In the genomic region with DNA sequence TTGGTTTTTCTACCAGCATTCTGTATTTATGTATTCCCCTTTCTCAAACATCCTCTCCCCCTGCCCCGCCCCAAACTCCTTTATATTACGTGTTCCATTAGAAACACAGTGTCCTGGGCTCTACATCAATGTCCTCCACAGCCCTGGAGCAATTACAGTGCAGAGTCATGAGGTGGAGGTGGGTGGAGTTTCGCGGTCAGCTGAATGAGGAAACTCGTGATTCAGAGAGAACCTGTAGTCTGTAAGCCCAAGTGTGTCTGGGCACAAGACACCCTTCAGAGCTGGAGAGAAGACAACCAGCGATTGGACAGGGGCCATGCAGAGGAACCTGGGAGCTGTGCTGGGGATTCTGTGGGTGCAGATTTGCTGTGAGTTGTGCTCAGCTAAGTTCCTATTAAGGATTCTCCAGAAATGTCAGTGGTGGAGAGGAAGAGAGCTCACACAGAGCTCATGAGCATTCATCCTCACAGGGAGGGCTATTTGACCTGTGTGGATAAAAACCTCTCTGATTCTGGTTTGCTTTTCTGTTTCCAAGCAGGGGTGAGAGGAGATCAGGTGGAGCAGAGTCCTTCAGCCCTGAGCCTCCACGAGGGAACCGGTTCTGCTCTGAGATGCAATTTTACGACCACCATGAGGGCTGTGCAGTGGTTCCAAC, we compare ENCODE assay signal across 8 mouse cellular contexts.
DNase-seq lines count a peak whose midpoint lies in the region; ATAC-seq and TF ChIP-seq lines count a peak whose summit lies in the region.
"Not testable (repeated sequence)": the region's sequence is repeated elsewhere in the genome, so short reads cannot be mapped to it uniquely, and the experiment has no call there.

No protein-coding gene starts in this region.

- in situ Hi-C loops in CH12.LX (cut with MboI; ENCODE audit: low pct_ligation_motif_present, low pct_unique_long_range_greater_than_20kb, low sequenced_read_pairs): not testable (repeated sequence)

- dilution Hi-C loops in CH12.LX (cut with MboI; ENCODE audit: extremely low pct_ligation_motif_present, extremely low pct_unique_long_range_greater_than_20kb, low sequenced_read_pairs): not testable (repeated sequence)

- not testable (repeated sequence) for TF ChIP-seq CTCF in CH12.LX (conservative IDR thresholded peaks at IDR 0.05 in 1 of 2, IDR thresholded peaks at IDR 0.05 in 1 of 2; ENCODE audit: low read depth in 2 of 2, low read length in 2 of 2); thymus, adult 2 months (IDR thresholded peaks at IDR 0.05; ENCODE audit: borderline replicate concordance, control insufficient read depth, extremely low read depth, insufficient read depth, low read length, poor library complexity)

- H3K9me3 ChIP-seq in CH12.LX (replicated peaks; ENCODE audit: low read length): not testable (repeated sequence)

- ATAC-seq in hematopoietic stem cell, adult 5-6 weeks (replicated peaks in 1 of 2; ENCODE audit: insufficient read depth in 1 of 2, low FRiP score in 2 of 2, low TSS enrichment in 1 of 2, low read depth in 1 of 2, poor library complexity in 2 of 2, severe bottlenecking in 2 of 2): peak; percentile 87 to 96
- ATAC-seq in megakaryocyte, adult 5-6 weeks (ENCODE audit: poor library complexity, severe bottlenecking): peak; percentile 93

- H3K27me3 ChIP-seq in CH12.LX (replicated peaks); thymus, adult 2 months (ENCODE audit: control insufficient read depth, insufficient read depth, low read length): not testable (repeated sequence)

- not testable (repeated sequence) for TF ChIP-seq POLR2A in CH12.LX (IDR thresholded peaks at IDR 0.05; ENCODE audit: low read depth, low read length); thymus, adult 2 months (IDR thresholded peaks at IDR 0.05; ENCODE audit: control insufficient read depth, extremely low read depth, insufficient read depth, low read length, poor library complexity)

- H3K79me2 ChIP-seq in CH12.LX (replicated peaks; ENCODE audit: control insufficient read depth, extremely low read depth, insufficient read depth, poor library complexity, severe bottlenecking): not testable (repeated sequence)

- not testable (repeated sequence) for TF ChIP-seq RAD21 in CH12.LX (IDR thresholded peaks at IDR 0.05; ENCODE audit: low read depth, low read length)

- H3K4me3 ChIP-seq in CH12.LX (replicated peaks in 1 of 3; ENCODE audit: low read depth in 2 of 3, low read length in 2 of 3, poor library complexity in 1 of 3); thymus, adult 2 months (ENCODE audit: control insufficient read depth, insufficient read depth, low read length): not testable (repeated sequence)

- H3K4me2 ChIP-seq in CH12.LX (ENCODE audit: insufficient read depth, low read depth, poor library complexity, severe bottlenecking): not testable (repeated sequence)

- H3K9ac ChIP-seq in CH12.LX (ENCODE audit: insufficient read depth, low read depth): not testable (repeated sequence)

- not testable (repeated sequence) for H3K4me1 ChIP-seq in CH12.LX (ENCODE audit: control insufficient read depth in 1 of 2, insufficient read depth in 2 of 2); thymus, adult 2 months (replicated peaks; ENCODE audit: control insufficient read depth, insufficient read depth, low read length)

- TF ChIP-seq EP300 in CH12.LX (IDR thresholded peaks at IDR 0.05; ENCODE audit: low read length): not testable (repeated sequence)

- not testable (repeated sequence) for H3K27ac ChIP-seq in CH12.LX (ENCODE audit: insufficient read depth, low read depth)
- peak overlapping the region; percentile 63 for H3K27ac ChIP-seq in thymus, adult 2 months (ENCODE audit: control insufficient read depth, insufficient read depth, low read length)

- DNase-seq in 416B (ENCODE audit: low read depth): peak; percentile 54
- peak; percentile 87 for DNase-seq in CH12.LX (ENCODE audit: extremely low read depth)
- peak; percentile 53 for DNase-seq in R1 (ENCODE audit: low read depth, low spot score)
- DNase-seq in c-Kit-positive CD71-negative TER-119-negative erythroid progenitor cells, embryonic 14.5 days (ENCODE audit: low read depth): peak; percentile 28
- peak; percentile 29 for DNase-seq in thymus, adult 2 months
- DNase-seq in thymus, postnatal 36 days: peak; percentile 23 to 44

- not testable (repeated sequence) for H3K36me3 ChIP-seq in CH12.LX (replicated peaks in 1 of 2; ENCODE audit: control insufficient read depth in 1 of 2, insufficient read depth in 1 of 2, low read length in 1 of 2); thymus, adult 2 months (ENCODE audit: control insufficient read depth, insufficient read depth, low read length)

- WGBS in thymus, adult 2 months: 40% methylated on average over 9 of the region's 9 CpGs

TF ChIP-seq in CH12.LX, 34 proteins besides CTCF, POLR2A, EP300 and RAD21:
- 0 out of 2 replicates have a peak, but pooled peaks have one; percentile 18 for TF ChIP-seq BHLHE40 (IDR thresholded peaks at IDR 0.05; ENCODE audit: low read depth, low read length)

Comparison
In these comparisons a context has a peak if more than half of its experiments do, and no peak if none do; other contexts are left out.
1. DNase-seq: peak in every context shown above with its lines; median percentile 87 in CH12.LX; 54 in 416B; 53 in R1; 34 in thymus, postnatal 36 days; 29 in thymus, adult 2 months; 28 in c-Kit-positive CD71-negative TER-119-negative erythroid progenitor cells, embryonic 14.5 days.